Mouse (Mus musculus): Measurements from ENCODE around the gene Actl10.

Actl10 gene

GRCm38 (mm10) chr2:154583906-154584872 is 32.6 kb downstream of the Actl10 start:
- DNase-seq (ENCODE audit: low read depth): peak; percentile 74

GRCm38 (mm10) chr2:154584931-154585601 is 33.5 kb downstream of the Actl10 start:
- peak; percentile 66 for DNase-seq (ENCODE audit: low read depth)

GRCm38 (mm10) chr2:154586405-154586804 is 34.8 kb downstream of the Actl10 start:
- peak; percentile 61 for DNase-seq (ENCODE audit: low read depth)

GRCm38 (mm10) chr2:154589051-154589450 is 37.5 kb downstream of the Actl10 start:
- no peak for DNase-seq (ENCODE audit: low read depth)

GRCm38 (mm10) chr2:154591239-154591638 is 39.7 kb downstream of the Actl10 start:
- no peak for DNase-seq (ENCODE audit: low read depth)

- peak; percentile 59 for DNase-seq (ENCODE audit: low read depth)
Observed at GRCm38 (mm10) chr2:154593025-154593424, 41.4 kb downstream of the Actl10 start.

- peak; percentile 36 for DNase-seq (ENCODE audit: low read depth)
Observed at GRCm38 (mm10) chr2:154595775-154596174, 44.2 kb downstream of the Actl10 start.

- no peak for DNase-seq (ENCODE audit: low read depth)
Observed at GRCm38 (mm10) chr2:154597399-154597798, 45.8 kb downstream of the Actl10 start.

- no peak for DNase-seq (ENCODE audit: low read depth)
Observed at GRCm38 (mm10) chr2:154600586-154600985, 49.0 kb downstream of the Actl10 start.

- no peak for DNase-seq (ENCODE audit: low read depth)
Observed at GRCm38 (mm10) chr2:154601324-154601723, 49.7 kb downstream of the Actl10 start.

Data from NIH3T3 (cell line).